Mouse (Mus musculus): ENCODE data around the gene Gpr137c.

- TF ChIP-seq POLR2A (IDR thresholded peaks at IDR 0.05; ENCODE audit: control insufficient read depth, extremely low read depth, insufficient read depth, low read length, poor library complexity) (no peak), CTCF (IDR thresholded peaks at IDR 0.05; ENCODE audit: borderline replicate concordance, control insufficient read depth, extremely low read depth, insufficient read depth, low read length, poor library complexity) (no peak)
These were observed 90.6 kb downstream of the Gpr137c start for GRCm38 (mm10) chr14:45310101-45310500.

Data from thymus, adult 2 months (tissue).